Mouse (Mus musculus): ENCODE results near the gene Eci1. TPM values are rescaled to one million over a fixed set of nuclear protein-coding genes. Genes with fewer than 3 reads are reported as not detected.
A peak's percentile ranks its signal among the peaks of the same experiment; 100 is the strongest.

Gene Eci1
- polyA plus RNA-seq, 1 experiment from 2014 or later = 70.0 TPM

GRCm38 (mm10) chr17:24485090-24485860 is 58.8 kb downstream of the Eci1 start:
- 45% methylated on average over 11 of the region's 11 CpGs for WGBS
- H3K9ac ChIP-seq = no peak overlapping the region
- H3K4me1 ChIP-seq = peaks cover 22% of the 10 kb centered on the region
- no peak overlapping the region for H3K27ac ChIP-seq (replicated peaks)
- H3K9me3 ChIP-seq (replicated peaks) = no peaks in the 10 kb centered on the region
- H3K36me3 ChIP-seq = no peaks in the 10 kb centered on the region
- ATAC-seq (ENCODE audit: insufficient number of reproducible peaks, low FRiP score, low TSS enrichment, low read depth) = no peak
- H3K4me2 ChIP-seq (replicated peaks) = no peak overlapping the region
- peaks cover 22% of the 10 kb centered on the region for H3K27me3 ChIP-seq
- no peak overlapping the region for H3K4me3 ChIP-seq (replicated peaks)

- Histone ChIP-seq H3K4me2 (replicated peaks) (peak within 1 kb of the TSS; percentile 98), H3K27ac (replicated peaks) (0 out of 2 replicates have a peak within 1 kb of the TSS, but pooled peaks have one; percentile 34)
- 1% methylated on average over 45 of the region's 45 CpGs for WGBS
These were observed 61.8 kb downstream of the Eci1 start, which contains the start of gene Caskin1 for GRCm38 (mm10) chr17:24488186-24488661. Gene Caskin1 (plus strand): TSS chr17:24488601.

DNA sequence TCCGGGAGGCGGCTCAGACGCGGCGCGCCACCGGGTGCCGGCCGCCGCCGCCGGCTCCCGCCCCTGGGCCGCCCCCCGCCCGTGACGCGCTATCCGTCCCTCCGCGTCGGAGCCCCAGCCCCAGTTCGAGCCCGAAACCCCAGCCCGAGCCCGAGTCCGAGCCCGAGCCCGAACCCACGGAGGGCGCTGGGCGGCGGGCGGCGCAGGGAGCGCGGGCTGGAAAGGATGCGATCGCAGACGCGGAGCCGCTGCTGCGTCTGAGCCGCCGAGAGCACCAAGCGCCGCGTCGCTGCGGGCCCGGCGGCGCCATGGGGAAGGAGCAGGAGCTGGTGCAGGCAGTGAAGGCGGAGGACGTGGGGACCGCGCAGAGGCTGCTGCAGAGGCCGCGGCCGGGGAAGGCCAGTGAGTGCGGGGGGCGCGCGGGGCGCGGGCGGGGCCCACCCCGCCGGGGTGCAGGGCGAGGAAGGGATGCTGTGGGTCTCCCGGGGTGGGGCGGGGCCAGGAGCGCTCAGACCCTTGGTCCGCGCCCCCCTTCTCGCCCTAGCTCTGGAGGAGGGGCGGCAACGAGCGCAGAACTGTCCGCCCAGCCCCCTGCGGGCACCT is 62.3 kb downstream of the Eci1 start:
- under 1% methylated on average over 68 of the region's 81 CpGs for WGBS
- Histone ChIP-seq H3K4me2 (replicated peaks) (peak overlapping the region; percentile 98), H3K4me3 (replicated peaks) (peak overlapping the region; percentile 68), H3K9me3 (replicated peaks) (no peaks in the 10 kb centered on the region), H3K27ac (replicated peaks) (0 out of 2 replicates have a peak overlapping the region, but pooled peaks have one; percentile 34), H3K27me3 (peaks cover 23% of the 10 kb centered on the region), H3K36me3 (no peaks in the 10 kb centered on the region), H3K4me1 (peaks cover 22% of the 10 kb centered on the region), H3K9ac (peak overlapping the region; percentile 68)
- peak; percentile 66 for ATAC-seq (ENCODE audit: insufficient number of reproducible peaks, low FRiP score, low TSS enrichment, low read depth)

More at GRCm38 (mm10) chr17:24488186-24488661, 61.8 kb downstream of the Eci1 start, which contains the start of gene Caskin1:
- Histone ChIP-seq H3K4me1 (peaks cover 22% of the 10 kb centered on the region), H3K36me3 (no peaks in the 10 kb centered on the region), H3K9ac (peak within 1 kb of the TSS; percentile 68), H3K4me3 (replicated peaks) (peak within 1 kb of the TSS; percentile 68), H3K27me3 (peaks cover 23% of the 10 kb centered on the region), H3K9me3 (replicated peaks) (no peaks in the 10 kb centered on the region)
- peak; percentile 25; the same call in 1 of the 2 replicates for ATAC-seq (ENCODE audit: insufficient number of reproducible peaks, low FRiP score, low TSS enrichment, low read depth)

Other genes starting within 250 kb of the Eci1 start
- 5.5 and 8.6 TPM in 2 replicates for gene Tbc1d24, start 221.1 kb upstream of the Eci1 start, polyA plus RNA-seq (2015; fragmentation: Nextera tagmentation; extraction: Ambion mirVana)
- gene Ntn3, start 217.1 kb upstream of the Eci1 start, polyA plus RNA-seq (2015; fragmentation: Nextera tagmentation; extraction: Ambion mirVana) = 10.5 and 11.0 TPM in 2 replicates
- gene Tedc2, start 205.8 kb upstream of the Eci1 start, polyA plus RNA-seq (2015; fragmentation: Nextera tagmentation; extraction: Ambion mirVana) = 11.6 and 13.0 TPM in 2 replicates
- gene Ccnf, start 175.2 kb upstream of the Eci1 start, polyA plus RNA-seq (2015; fragmentation: Nextera tagmentation; extraction: Ambion mirVana) = 42.7 and 47.2 TPM in 2 replicates
- not detected in 2 replicates for gene Abca17, start 75.6 kb upstream of the Eci1 start, polyA plus RNA-seq (2015; fragmentation: Nextera tagmentation; extraction: Ambion mirVana)
- 8.1 and 8.3 TPM in 2 replicates for gene Abca3, start 74.7 kb upstream of the Eci1 start, polyA plus RNA-seq (2015; fragmentation: Nextera tagmentation; extraction: Ambion mirVana)
- 253 and 275 TPM in 2 replicates for gene Rnps1, start 12.1 kb upstream of the Eci1 start, polyA plus RNA-seq (2015; fragmentation: Nextera tagmentation; extraction: Ambion mirVana)
- gene Dnase1l2, start 16.5 kb downstream of the Eci1 start, polyA plus RNA-seq (2015; fragmentation: Nextera tagmentation; extraction: Ambion mirVana) = 13.0 and 17.2 TPM in 2 replicates
- gene E4f1, start 43.7 kb downstream of the Eci1 start, polyA plus RNA-seq (2015; fragmentation: Nextera tagmentation; extraction: Ambion mirVana) = 37.0 and 39.8 TPM in 2 replicates
- 48.9 and 50.6 TPM in 2 replicates for gene Pgp, start 43.8 kb downstream of the Eci1 start, polyA plus RNA-seq (2015; fragmentation: Nextera tagmentation; extraction: Ambion mirVana)
- 0.43 and 0.44 TPM in 2 replicates for gene Bricd5, start 47.2 kb downstream of the Eci1 start, polyA plus RNA-seq (2015; fragmentation: Nextera tagmentation; extraction: Ambion mirVana)
- gene Mlst8, start 52.4 kb downstream of the Eci1 start, polyA plus RNA-seq (2015; fragmentation: Nextera tagmentation; extraction: Ambion mirVana) = 27.2 and 28.8 TPM in 2 replicates
- gene Caskin1, start 62.0 kb downstream of the Eci1 start, polyA plus RNA-seq (2015; fragmentation: Nextera tagmentation; extraction: Ambion mirVana) = 2.5 and 4.0 TPM in 2 replicates
- 92.8 and 95.7 TPM in 2 replicates for gene Traf7, start 101.3 kb downstream of the Eci1 start, polyA plus RNA-seq (2015; fragmentation: Nextera tagmentation; extraction: Ambion mirVana)
- gene Rab26, start 107.6 kb downstream of the Eci1 start, polyA plus RNA-seq (2015; fragmentation: Nextera tagmentation; extraction: Ambion mirVana) = 3.7 and 4.3 TPM in 2 replicates
- gene Pkd1, start 123.2 kb downstream of the Eci1 start, polyA plus RNA-seq (2015; fragmentation: Nextera tagmentation; extraction: Ambion mirVana) = 32.6 and 36.7 TPM in 2 replicates
- gene Tsc2, start 206.0 kb downstream of the Eci1 start, polyA plus RNA-seq (2015; fragmentation: Nextera tagmentation; extraction: Ambion mirVana) = 57.8 and 64.4 TPM in 2 replicates
- gene Nthl1, start 206.0 kb downstream of the Eci1 start, polyA plus RNA-seq (2015; fragmentation: Nextera tagmentation; extraction: Ambion mirVana) = 22.2 and 25.3 TPM in 2 replicates
- 64.4 and 65.9 TPM in 2 replicates for gene Slc9a3r2, start 223.7 kb downstream of the Eci1 start, polyA plus RNA-seq (2015; fragmentation: Nextera tagmentation; extraction: Ambion mirVana)
- 0.36 and 0.56 TPM in 2 replicates for gene Npw, start 231.8 kb downstream of the Eci1 start, polyA plus RNA-seq (2015; fragmentation: Nextera tagmentation; extraction: Ambion mirVana)
- 23.8 and 26.8 TPM in 2 replicates for gene Zfp598, start 243.0 kb downstream of the Eci1 start, polyA plus RNA-seq (2015; fragmentation: Nextera tagmentation; extraction: Ambion mirVana)

All from embryonic facial prominence, embryonic 15.5 days (tissue).